Mouse (Mus musculus) gastrocnemius, postnatal 4 days (tissue): ENCODE results near the gene Ccdc117. TPM values are rescaled to one million over a fixed set of nuclear protein-coding genes. Genes with fewer than 3 reads are reported as not detected.
"Not testable (repeated sequence)": the region's sequence is repeated elsewhere in the genome, so short reads cannot be mapped to it uniquely, and the experiment has no call there.

Source experiments
- DNase-seq, 2 experiments: peaks; one replicate each; pipeline ENCODE4 v3.0.0; 2021 to 2022; ENCODE audit warnings: low spot score in 2 of 2, mixed read lengths in 2 of 2
- long read RNA-seq, 2 experiments: library from polyadenylated mRNA; stranded (forward); transcript quantifications; one replicate each; pipeline ENCODE4 v2.0.0; 2021
- total RNA-seq, 2 experiments: library from RNA; stranded (reverse); gene quantifications; 2 replicates each; pipeline ENCODE4 v1.2.3; 2021

Ccdc117 gene
- 10 to 100 TPM; 15.7 to 16.0 TPM for total RNA-seq
- long read RNA-seq, experiment 1, transcript Ccdc117-201 (5 exons, 3,372 nt), result major isoform, 21 of 24 reads
- long read RNA-seq, experiment 1, partial matches to known transcripts, result 2 of 24 reads
- long read RNA-seq, experiment 1, other reads (novel, unspliced or antisense), result 1 of 24 reads
- long read RNA-seq, experiment 2, transcript Ccdc117-201 (5 exons, 3,372 nt), result major isoform, 45 of 48 reads
- long read RNA-seq, experiment 2, partial matches to known transcripts, result 1 of 48 reads
- long read RNA-seq, experiment 2, other reads (novel, unspliced or antisense), result 2 of 48 reads

- peak; percentile 71 to 88 for DNase-seq
These were observed at the start of gene Ccdc117 for GRCm38 (mm10) chr11:5541799-5542481. TSS of gene Ccdc117 (minus strand) at chr11:5542187.

DNA sequence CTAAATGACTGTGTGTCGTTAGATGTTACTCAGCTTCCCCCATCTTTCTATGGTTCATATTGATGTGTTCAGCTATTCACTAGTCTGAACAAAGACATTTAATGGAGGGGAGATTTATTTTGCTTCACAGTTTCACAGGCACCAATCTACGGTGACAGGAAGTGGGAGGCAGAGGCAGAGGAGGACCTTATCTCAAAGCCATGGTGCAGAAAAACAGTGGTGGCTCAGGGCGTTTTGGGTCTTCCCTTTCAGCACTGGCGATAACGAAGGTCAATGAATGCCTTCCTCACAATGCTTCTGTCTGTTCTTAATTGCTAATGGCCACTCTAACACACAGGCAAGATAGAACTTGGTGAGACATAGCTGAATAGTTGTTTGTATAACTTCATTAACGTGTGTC lies 33.1 kb upstream of the Ccdc117 start:
- no peak for DNase-seq

- DNase-seq, result no peak
These were observed 31.8 kb upstream of the Ccdc117 start for GRCm38 (mm10) chr11:5573821-5574220.

GRCm38 (mm10) chr11:5571856-5572255 lies 29.9 kb upstream of the Ccdc117 start:
- DNase-seq, result no peak

- no peak for DNase-seq
These were observed 27.5 kb upstream of the Ccdc117 start, which contains the start of gene Ankrd36 for GRCm38 (mm10) chr11:5569474-5569873. TSS of gene Ankrd36 (plus strand) at chr11:5569684.

- no peak for DNase-seq
These were observed 26.1 kb upstream of the Ccdc117 start for GRCm38 (mm10) chr11:5568082-5568481.

DNA sequence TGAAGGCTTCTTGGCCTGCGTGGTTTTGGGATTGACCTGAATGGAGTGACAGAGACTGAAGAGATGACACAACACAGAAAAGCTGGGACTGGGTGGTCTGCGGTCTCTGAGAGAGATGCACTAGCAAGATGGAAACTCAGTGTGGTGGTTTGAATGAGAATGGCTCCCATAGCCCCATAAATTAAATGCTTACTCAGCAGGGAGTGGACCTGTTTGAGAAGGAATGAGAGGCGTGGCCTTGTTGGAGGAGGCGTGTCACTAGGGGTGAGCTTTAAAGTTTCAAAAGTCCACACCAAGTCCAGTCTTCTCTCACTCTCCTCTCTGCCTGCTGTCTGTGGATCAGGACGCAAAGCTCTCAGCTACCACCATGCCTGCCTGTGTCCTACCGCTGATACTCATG lies 25.7 kb upstream of the Ccdc117 start:
- no peak for DNase-seq

DNA sequence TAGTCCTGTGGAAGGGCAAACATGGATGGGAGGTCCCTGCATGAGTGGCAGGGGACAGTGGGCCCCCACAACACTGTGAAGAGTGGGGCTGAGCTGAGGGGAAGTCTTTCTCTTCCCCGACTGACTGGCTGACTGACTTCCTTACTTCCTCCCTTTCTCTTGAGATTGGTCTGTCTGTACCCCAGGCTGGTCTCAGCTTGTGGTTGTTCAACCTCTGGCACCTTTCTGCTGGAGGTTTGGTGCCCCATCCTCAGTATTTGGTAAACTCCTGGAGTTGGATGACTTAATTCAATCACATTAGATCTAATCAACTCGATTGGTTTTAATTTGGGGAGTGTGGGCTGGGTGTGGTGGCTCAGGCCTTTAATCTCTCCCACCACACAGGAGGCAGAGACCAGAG lies 24.5 kb upstream of the Ccdc117 start:
- DNase-seq, result no peak

DNA sequence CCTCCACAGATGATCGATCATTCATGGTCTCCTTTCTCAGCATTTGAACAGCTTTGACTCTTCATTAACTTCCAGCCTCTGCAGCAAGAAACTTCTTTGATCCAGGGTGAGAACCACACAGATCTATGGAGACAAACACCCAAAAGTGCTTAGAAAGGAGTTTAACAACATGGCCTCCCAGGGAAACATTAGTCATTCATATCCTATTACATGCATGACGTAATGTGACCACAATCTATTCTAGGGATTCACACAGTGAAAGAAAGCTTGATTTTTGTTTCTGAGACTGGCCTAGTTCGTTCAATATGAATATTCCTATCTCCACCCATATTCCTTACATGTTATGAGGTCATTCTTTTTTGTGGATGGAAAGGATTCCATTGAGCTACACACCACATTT lies 23.6 kb upstream of the Ccdc117 start:
- DNase-seq, result no peak

DNA sequence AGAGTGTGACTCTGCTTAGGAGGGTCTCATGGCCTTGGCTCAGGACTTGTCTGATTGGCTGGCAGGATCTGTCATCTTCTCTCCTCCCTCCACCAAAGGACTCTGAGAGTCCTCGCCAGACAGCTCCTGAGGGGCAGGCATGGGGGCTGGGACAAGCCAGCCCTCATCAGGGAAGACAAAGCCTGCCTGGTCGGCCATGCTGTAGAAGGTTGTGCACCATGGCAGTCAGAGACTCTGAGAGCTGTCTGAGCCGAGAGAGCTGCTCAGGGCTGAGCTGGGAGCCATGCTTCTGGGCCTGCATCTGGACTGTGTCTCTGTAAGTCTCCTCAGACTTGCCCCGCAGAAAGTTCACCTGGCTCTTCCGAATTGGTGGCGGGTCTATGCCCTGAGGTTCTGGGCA lies 21.9 kb upstream of the Ccdc117 start:
- DNase-seq, result no peak

DNA sequence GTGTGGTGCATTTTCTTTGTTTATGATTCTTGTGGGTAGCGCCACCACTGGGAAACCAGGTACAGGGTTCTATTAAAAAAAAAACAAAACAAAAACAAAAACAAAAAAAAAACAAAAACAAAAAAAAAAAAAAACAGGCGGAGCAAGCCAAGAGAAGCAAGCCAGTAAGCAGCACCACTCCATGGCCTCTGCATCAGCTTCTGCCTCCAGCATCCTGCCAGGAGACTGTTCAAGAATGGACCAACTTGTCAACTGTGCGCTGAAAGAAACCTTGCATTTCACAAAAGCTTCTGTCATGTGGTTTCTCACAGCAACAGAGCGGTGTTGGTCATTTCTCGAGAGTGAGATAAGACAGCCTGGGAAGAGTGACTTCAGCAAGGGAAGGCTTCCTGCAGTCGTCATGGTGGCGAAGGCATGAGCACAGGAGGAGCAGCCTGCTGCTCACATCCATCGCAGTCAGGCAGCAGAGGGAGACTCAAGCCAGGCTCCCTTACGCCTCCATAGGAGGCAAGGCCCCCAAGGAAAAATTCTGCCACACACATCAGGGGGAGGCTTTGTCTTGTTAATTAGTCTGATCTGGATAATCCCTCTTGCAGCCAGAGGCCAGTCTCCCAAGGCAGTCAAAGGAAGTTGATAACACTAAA lies 20.8 kb upstream of the Ccdc117 start:
- DNase-seq, result no peak

DNA sequence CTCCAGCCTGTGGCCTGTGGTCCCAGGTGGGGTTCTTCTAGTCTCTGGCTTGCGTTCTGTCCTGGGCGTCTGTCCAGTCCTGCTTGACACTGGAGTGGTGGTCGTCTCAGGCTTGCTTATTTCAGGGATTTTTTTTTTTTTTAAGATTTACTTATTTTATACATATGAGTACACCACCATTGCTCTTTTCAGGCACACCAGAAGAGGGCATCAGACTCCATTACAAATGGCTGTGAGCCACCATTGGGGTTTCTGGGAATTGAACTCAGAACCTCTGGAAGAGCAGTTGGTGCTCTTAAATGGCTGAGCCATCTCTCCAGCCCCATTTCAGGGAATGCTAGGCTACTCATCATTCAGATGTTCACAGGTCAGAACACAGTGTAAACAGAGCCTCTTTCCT lies 18.3 kb upstream of the Ccdc117 start:
- no peak for DNase-seq

DNA sequence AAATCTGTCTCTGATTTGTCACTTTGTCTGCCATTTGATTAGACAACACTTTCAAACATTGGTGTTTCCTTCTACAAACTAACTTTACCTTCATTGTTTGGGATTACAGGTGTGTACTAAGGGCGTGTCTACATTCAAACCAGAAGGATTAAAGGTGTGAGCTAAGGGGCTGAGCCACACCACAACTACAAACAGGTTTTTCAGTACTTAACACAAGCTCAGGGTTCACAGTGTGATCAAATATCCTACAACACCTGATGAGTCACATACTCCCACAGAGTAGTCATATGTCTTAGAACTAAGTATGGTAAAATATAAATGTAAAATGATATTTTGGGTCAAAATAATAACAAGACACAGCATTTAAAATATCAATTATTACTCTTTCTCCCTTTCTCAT lies 9.9 kb upstream of the Ccdc117 start:
- no peak for DNase-seq

GRCm38 (mm10) chr11:5551430-5551829 lies 9.4 kb upstream of the Ccdc117 start:
- no peak for DNase-seq

DNA sequence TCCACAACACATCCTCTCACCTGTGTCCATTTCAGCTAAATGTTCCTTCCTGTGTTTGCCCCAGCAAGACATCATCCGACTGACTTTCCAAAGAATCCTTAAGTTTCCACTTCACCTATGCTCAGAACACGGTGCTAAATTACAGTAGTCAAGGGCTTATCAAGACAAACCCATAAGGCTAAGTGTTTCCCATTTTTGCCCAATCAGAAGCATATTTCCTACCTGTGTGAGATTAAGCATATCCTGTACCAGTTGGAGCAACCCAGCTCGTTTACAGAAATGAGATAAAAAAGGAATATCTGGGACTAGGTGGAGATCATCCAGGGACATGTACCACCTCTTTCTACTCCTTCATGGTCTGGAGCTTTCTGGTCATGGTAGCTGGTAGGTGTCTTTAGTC lies 4.7 kb upstream of the Ccdc117 start:
- no peak for DNase-seq

GRCm38 (mm10) chr11:5545457-5545856 lies 3.5 kb upstream of the Ccdc117 start:
- DNase-seq, result no peak

DNA sequence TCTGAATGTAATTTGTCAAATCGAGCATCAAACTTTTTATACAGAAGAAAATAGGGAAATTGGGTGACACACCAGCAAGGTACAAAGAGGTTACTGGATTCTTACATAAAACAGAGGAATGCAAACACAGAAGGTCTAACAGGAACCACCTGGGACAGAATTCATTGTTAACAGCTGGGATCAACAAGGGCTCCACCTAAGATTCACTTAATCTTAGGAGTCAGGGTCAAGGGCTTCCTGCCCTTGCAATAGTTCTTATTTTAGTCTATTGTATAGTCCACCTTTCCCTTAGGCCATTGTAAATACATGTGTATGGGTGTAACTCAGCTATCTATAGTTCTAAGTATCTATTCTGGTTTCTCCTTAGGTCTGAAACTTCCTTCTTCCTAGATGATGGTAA lies 2.7 kb upstream of the Ccdc117 start:
- not testable (repeated sequence) for DNase-seq

GRCm38 (mm10) chr11:5543281-5543680 lies 1.3 kb upstream of the Ccdc117 start:
- no peak for DNase-seq

GRCm38 (mm10) chr11:5542482-5543185 lies 647 bp upstream of the Ccdc117 start:
- no peak for DNase-seq

- DNase-seq, result no peak
These were observed 673 bp downstream of the Ccdc117 start for GRCm38 (mm10) chr11:5541230-5541798.

- no peak for DNase-seq
These were observed 1.7 kb downstream of the Ccdc117 start for GRCm38 (mm10) chr11:5540331-5540730.
